Mouse (Mus musculus) lung, postnatal 25 days (tissue): Measurements from ENCODE around the gene Cln6.

Source experiments
- DNase-seq: peaks from one replicate; pipeline ENCODE4 v3.0.0; 2022; ENCODE audit warnings: low spot score

Gene Cln6

DNA sequence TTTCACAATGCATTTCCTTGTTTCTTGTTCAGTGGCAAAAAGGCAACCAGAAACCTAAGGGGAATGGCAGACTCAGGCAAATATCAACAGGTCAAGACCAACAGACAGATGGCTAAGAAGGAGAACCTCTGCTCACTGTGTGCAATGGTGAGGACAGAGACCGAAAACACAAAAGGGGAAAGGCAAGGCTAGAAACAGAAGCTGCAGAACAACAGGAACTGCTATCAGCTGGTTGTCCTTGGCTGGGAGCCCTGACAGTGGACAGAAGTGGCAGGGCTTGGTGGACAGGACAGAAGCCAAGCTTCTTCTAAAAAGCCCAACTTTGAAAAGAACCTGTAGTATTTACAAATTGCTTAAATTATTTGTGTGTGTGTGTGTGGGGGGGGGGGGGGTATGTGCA is 55.9 kb downstream of the Cln6 start:
- DNase-seq: no peak
